Mouse (Mus musculus) MEL (cell line): ENCODE results near the gene Vmn1r38. TPM values are rescaled to one million over a fixed set of nuclear protein-coding genes. Genes with fewer than 3 reads are reported as not detected.
"Not testable (repeated sequence)": the region's sequence is repeated elsewhere in the genome, so short reads cannot be mapped to it uniquely, and the experiment has no call there.

ENCODE experiments used
- DNase-seq: peaks from one replicate; pipeline ENCODE4 v3.0.0; 2011; ENCODE audit warnings: low read depth, low spot score
- H3K27ac ChIP-seq: 2 replicates; pipeline ENCODE4 v1.5.1; 2012; ENCODE audit warnings: low read depth, mild to moderate bottlenecking, control low read depth, low read length, moderate library complexity; ENCODE audit not compliant: control insufficient read depth
- H3K27me3 ChIP-seq, 2 experiments: fragments of 150-350 bp in 1 of 2; sonication (generic) in 1 of 2; 2 replicates each; pipeline ENCODE4 v1.6.1; 2012; ENCODE audit warnings: low read length in 2 of 2, mild to moderate bottlenecking in 2 of 2, improper control_type of control experiment in 1 of 2, moderate library complexity in 1 of 2; ENCODE audit not compliant: insufficient read depth in 2 of 2, control insufficient read depth in 1 of 2
- H3K36me3 ChIP-seq, 2 experiments: 2 replicates each; pipeline ENCODE4 v1.6.1; 2012 to 2014; ENCODE audit warnings: low read length in 2 of 2, improper control_type of control experiment in 1 of 2, inconsistent platforms in 1 of 2, mild to moderate bottlenecking in 1 of 2; ENCODE audit not compliant: insufficient read depth in 2 of 2, control insufficient read depth in 1 of 2
- H3K4me1 ChIP-seq, 2 experiments: fragments of 150-350 bp in 1 of 2; sonication (generic) in 1 of 2; 2 replicates each; pipeline ENCODE4 v1.6.1; 2012; ENCODE audit warnings: low read length in 2 of 2, improper control_type of control experiment in 1 of 2, mild to moderate bottlenecking in 1 of 2; ENCODE audit not compliant: insufficient read depth in 2 of 2, control insufficient read depth in 1 of 2
- H3K4me3 ChIP-seq, 2 experiments: fragments of 150-350 bp in 1 of 2; sonication (generic) in 1 of 2; 2 replicates each; pipeline ENCODE4 v1.5.1; 2012; ENCODE audit warnings: low read depth in 2 of 2, low read length in 2 of 2, mild to moderate bottlenecking in 2 of 2, moderate library complexity in 2 of 2, control low read depth in 1 of 2, improper control_type of control experiment in 1 of 2; ENCODE audit not compliant: control insufficient read depth in 1 of 2, insufficient read depth in 1 of 2
- H3K79me2 ChIP-seq: 2 replicates; pipeline ENCODE4 v1.6.1; 2012; ENCODE audit warnings: mild to moderate bottlenecking, low read length, moderate library complexity; ENCODE audit not compliant: control insufficient read depth, poor library complexity, insufficient read depth
- H3K9ac ChIP-seq: 2 replicates; pipeline ENCODE4 v1.6.1; 2012; ENCODE audit warnings: low read depth, mild to moderate bottlenecking, control low read depth, low read length, moderate library complexity; ENCODE audit not compliant: control insufficient read depth, poor library complexity, severe bottlenecking
- H3K9me3 ChIP-seq: fragments of 150-350 bp; sonication (generic); replicated peaks from 2 replicates; pipeline ENCODE4 v1.6.1; 2012; ENCODE audit warnings: mild to moderate bottlenecking, low read length, improper control_type of control experiment, moderate library complexity; ENCODE audit not compliant: insufficient read depth
- GATA1 ChIP-seq: IDR thresholded peaks from 2 replicates; pipeline ENCODE4 v1.6.1; 2011; ENCODE audit warnings: low read depth, low read length, improper control_type of control experiment
- JUND ChIP-seq: IDR thresholded peaks from 2 replicates; pipeline ENCODE4 v1.6.1; 2011; ENCODE audit warnings: low read depth, mild to moderate bottlenecking, improper control_type of control experiment, low read length
- MAFK ChIP-seq: IDR thresholded peaks from 2 replicates; pipeline ENCODE4 v1.6.1; 2011; ENCODE audit warnings: low read depth, mild to moderate bottlenecking, low read length, improper control_type of control experiment, borderline replicate concordance
- POLR2AphosphoS5 ChIP-seq: IDR thresholded peaks from 2 replicates; pipeline ENCODE4 v1.6.1; 2012; ENCODE audit warnings: low read depth, borderline replicate concordance, mild to moderate bottlenecking, inconsistent platforms, low read length, moderate library complexity, mixed read lengths
- SMC3 ChIP-seq: IDR thresholded peaks from 2 replicates; pipeline ENCODE4 v1.6.1; 2011; ENCODE audit warnings: low read depth, low read length, improper control_type of control experiment
- ZC3H11A ChIP-seq: IDR thresholded peaks from 2 replicates; pipeline ENCODE4 v1.6.1; 2012; ENCODE audit warnings: low read depth, mild to moderate bottlenecking, inconsistent platforms, low read length, improper control_type of control experiment
- ZMIZ1 ChIP-seq: IDR thresholded peaks from 2 replicates; pipeline ENCODE4 v1.6.1; 2012; ENCODE audit warnings: low read depth, mild to moderate bottlenecking, inconsistent platforms, low read length, improper control_type of control experiment, moderate library complexity
- polyA plus RNA-seq, 2 experiments: library from polyadenylated mRNA; stranded (reverse) in 1 of 2; unstranded in 1 of 2; fragments of >175 nt in 1 of 2; fragments of >200 nt in 1 of 2; gene quantifications; 2 replicates each; pipeline versions ENCODE4 v1.2.1 to v1.2.4; 2012; ENCODE audit warnings: low replicate concordance in 2 of 2, low read depth in 1 of 2; ENCODE audit not compliant: insufficient read length in 2 of 2, insufficient read depth in 1 of 2, missing spikeins in 1 of 2
- total RNA-seq: library from RNA; depleted of rRNA; stranded (reverse); fragments of 300-350 nt; gene quantifications from 2 replicates; pipeline ENCODE4 v1.2.3, GENCODE M21; 2012; rRNA removed

Gene Vmn1r38
- total RNA-seq (not detected in 2 replicates), polyA plus RNA-seq (not detected)

- H3K9ac ChIP-seq, H3K36me3 ChIP-seq, H3K9me3 ChIP-seq: not testable (repeated sequence)
These were observed at the start of gene Vmn1r38 for GRCm38 (mm10) chr6:66782527-66782926. Gene Vmn1r38 (minus strand): TSS chr6:66782627.

GRCm38 (mm10) chr6:66810509-66810908 is 28.1 kb upstream of the Vmn1r38 start, which contains the start of gene Vmn1r39:
Gene Vmn1r39 (minus strand): TSS chr6:66810609.
- H3K36me3 ChIP-seq, result no peaks in the 10 kb centered on the region
- DNase-seq, result no peak
- no peak within 1 kb of the TSS for H3K9ac ChIP-seq
- no peak for TF ChIP-seq SMC3
- no peaks in the 10 kb centered on the region for H3K9me3 ChIP-seq
- no peaks in the 10 kb centered on the region for H3K79me2 ChIP-seq
- no peaks in the 10 kb centered on the region; a peak in 3 of 4 replicates for H3K27me3 ChIP-seq
- no peak within 1 kb of the TSS for H3K4me3 ChIP-seq
- no peaks in the 10 kb centered on the region for H3K4me1 ChIP-seq
- no peak within 1 kb of the TSS for H3K27ac ChIP-seq

More at GRCm38 (mm10) chr6:66782527-66782926, at the start of gene Vmn1r38:
- not testable (repeated sequence) for H3K4me3 ChIP-seq, DNase-seq, H3K79me2 ChIP-seq, H3K27ac ChIP-seq, H3K27me3 ChIP-seq, H3K4me1 ChIP-seq

GRCm38 (mm10) chr6:66806311-66806710 is 23.9 kb upstream of the Vmn1r38 start:
- TF ChIP-seq GATA1, result no peak
- no peak for TF ChIP-seq ZC3H11A
- TF ChIP-seq ZMIZ1, result no peak
- no peak for TF ChIP-seq JUND
- no peak for TF ChIP-seq MAFK
- no peak overlapping the region for H3K4me3 ChIP-seq
- H3K27me3 ChIP-seq, result no peaks in the 10 kb centered on the region; a peak in 3 of 4 replicates
- H3K9ac ChIP-seq, result no peak overlapping the region
- H3K9me3 ChIP-seq, result no peaks in the 10 kb centered on the region
- H3K79me2 ChIP-seq, result no peaks in the 10 kb centered on the region
- no peak overlapping the region for H3K27ac ChIP-seq
- no peaks in the 10 kb centered on the region for H3K4me1 ChIP-seq
- no peaks in the 10 kb centered on the region for H3K36me3 ChIP-seq
- no peak for DNase-seq

GRCm38 (mm10) chr6:66805713-66806112 is 23.3 kb upstream of the Vmn1r38 start:
- no peaks in the 10 kb centered on the region for H3K36me3 ChIP-seq
- H3K79me2 ChIP-seq, result no peaks in the 10 kb centered on the region
- no peak overlapping the region for H3K27ac ChIP-seq
- TF ChIP-seq POLR2AphosphoS5 (no peak), MAFK (peak; percentile 78; the same call in 1 of the 2 replicates)
- H3K9me3 ChIP-seq, result no peaks in the 10 kb centered on the region
- H3K9ac ChIP-seq, result no peak overlapping the region
- no peaks in the 10 kb centered on the region; a peak in 3 of 4 replicates for H3K27me3 ChIP-seq
- no peak for DNase-seq
- H3K4me3 ChIP-seq, result no peak overlapping the region
- H3K4me1 ChIP-seq, result no peaks in the 10 kb centered on the region

- not testable (repeated sequence) for H3K36me3 ChIP-seq, DNase-seq, H3K9me3 ChIP-seq, H3K27me3 ChIP-seq, H3K4me1 ChIP-seq, H3K9ac ChIP-seq, H3K27ac ChIP-seq, H3K4me3 ChIP-seq, H3K79me2 ChIP-seq
These were observed 53.3 kb downstream of the Vmn1r38 start, which contains the start of gene Vmn1r37 for GRCm38 (mm10) chr6:66729082-66729481. Gene Vmn1r37 (plus strand): TSS chr6:66729382.
